Mouse (Mus musculus) myocyte (in vitro differentiated cells): Measurements from ENCODE around the gene Scube3. TPM values are rescaled to one million over a fixed set of nuclear protein-coding genes. Genes with fewer than 3 reads are reported as not detected.

Source experiments
- H3K27me3 ChIP-seq: one replicate; pipeline ENCODE4 v1.6.1; 2011; ENCODE audit not compliant: control insufficient read depth, insufficient read depth, insufficient read length
- H3K36me3 ChIP-seq: one replicate; pipeline ENCODE4 v1.6.1; 2011; ENCODE audit not compliant: control insufficient read depth, insufficient read depth
- H3K4me2 ChIP-seq: one replicate; pipeline ENCODE4 v1.6.1; 2011; ENCODE audit warnings: low read depth, control low read depth
- H3K4me3 ChIP-seq: one replicate; pipeline ENCODE4 v1.5.1; 2011; ENCODE audit warnings: mild to moderate bottlenecking, control low read depth, moderate library complexity
- H3K79me2 ChIP-seq: one replicate; pipeline ENCODE4 v1.6.1; 2011; ENCODE audit not compliant: control insufficient read depth, insufficient read depth
- H3ac ChIP-seq: one replicate; pipeline ENCODE4 v1.6.1; 2011; ENCODE audit not compliant: control insufficient read depth, insufficient read length
- CEBPB ChIP-seq: IDR thresholded peaks from 2 replicates; pipeline ENCODE4 v1.6.1; 2011; ENCODE audit warnings: mild to moderate bottlenecking, moderate library complexity; ENCODE audit not compliant: poor library complexity, insufficient read depth, severe bottlenecking
- E2F4 ChIP-seq: IDR thresholded peaks from one replicate; pipeline ENCODE4 v1.6.1; 2011; ENCODE audit warnings: mild to moderate bottlenecking, control low read depth, moderate library complexity; ENCODE audit not compliant: insufficient read depth
- MAX ChIP-seq: IDR thresholded peaks from one replicate; pipeline ENCODE4 v1.6.1; 2011; ENCODE audit warnings: low read depth, mild to moderate bottlenecking, control low read depth
- MYOD1 ChIP-seq, 3 experiments: IDR thresholded peaks; one replicate each; pipeline ENCODE4 v1.6.1; 2011; ENCODE audit warnings: control low read depth in 2 of 3, low read depth in 2 of 3, mild to moderate bottlenecking in 2 of 3, moderate library complexity in 1 of 3; ENCODE audit not compliant: insufficient read length in 2 of 3, control insufficient read depth in 1 of 3
- MYOG ChIP-seq, 3 experiments: IDR thresholded peaks; one replicate each; pipeline ENCODE4 v1.6.1; 2011; ENCODE audit warnings: control low read depth in 2 of 3, low read depth in 2 of 3, mild to moderate bottlenecking in 2 of 3; ENCODE audit not compliant: insufficient read length in 2 of 3, control insufficient read depth in 1 of 3, insufficient read depth in 1 of 3
- POLR2A ChIP-seq: IDR thresholded peaks from one replicate; pipeline ENCODE4 v1.6.1; 2011; ENCODE audit warnings: low read depth, mild to moderate bottlenecking, control low read depth, moderate library complexity; ENCODE audit not compliant: insufficient read length
- POLR2AphosphoS2 ChIP-seq: IDR thresholded peaks from one replicate; pipeline ENCODE4 v1.6.1; 2011; ENCODE audit warnings: low read depth, control low read depth; ENCODE audit not compliant: insufficient read length
- REST ChIP-seq: IDR thresholded peaks from one replicate; pipeline ENCODE4 v1.6.1; 2011; ENCODE audit warnings: mild to moderate bottlenecking, control low read depth, moderate library complexity; ENCODE audit not compliant: insufficient read depth, insufficient read length
- SRF ChIP-seq: IDR thresholded peaks from one replicate; pipeline ENCODE4 v1.6.1; 2011; ENCODE audit warnings: low read depth; ENCODE audit not compliant: control insufficient read depth, insufficient read length
- TCF12 ChIP-seq: IDR thresholded peaks from one replicate; pipeline ENCODE4 v1.6.1; 2011; ENCODE audit warnings: mild to moderate bottlenecking, control low read depth; ENCODE audit not compliant: poor library complexity, insufficient read depth, severe bottlenecking
- TCF3 ChIP-seq: IDR thresholded peaks from one replicate; pipeline ENCODE4 v1.6.1; 2011; ENCODE audit warnings: low read depth, control low read depth; ENCODE audit not compliant: insufficient read length
- USF1 ChIP-seq: IDR thresholded peaks from one replicate; pipeline ENCODE4 v1.6.1; 2011; ENCODE audit warnings: low read depth, mild to moderate bottlenecking, control low read depth, moderate library complexity
- polyA plus RNA-seq: library from polyadenylated mRNA; unstranded; fragments of >200 nt; fragmentation: generic; extraction: Trizol; gene quantifications from one replicate; pipeline ENCODE4 v1.2.1, GENCODE M21; 2012; ENCODE audit warnings: missing spikeins

The Scube3 gene
- polyA plus RNA-seq, 1 experiment = 0.02 TPM

- Histone ChIP-seq H3ac (no peak overlapping the region), H3K4me2 (no peak overlapping the region), H3K4me3 (no peak overlapping the region), H3K36me3 (no peaks in the 10 kb centered on the region), H3K79me2 (no peaks in the 10 kb centered on the region), H3K27me3 (peaks cover 14% of the 10 kb centered on the region)
- TF ChIP-seq REST (no peak), TCF12 (no peak), POLR2AphosphoS2 (no peak), E2F4 (no peak), CEBPB (no peak), SRF (no peak), MAX (no peak), POLR2A (no peak), USF1 (no peak), TCF3 (no peak), MYOG (IDR thresholded peaks at IDR 0.05; ENCODE audit: control insufficient read depth in 1 of 3, insufficient read depth in 1 of 3, insufficient read length in 2 of 3, low read depth in 2 of 3) (no peak), MYOD1 (IDR thresholded peaks at IDR 0.05; ENCODE audit: control insufficient read depth in 1 of 3, insufficient read length in 2 of 3, low read depth in 2 of 3) (no peak)
Measured at GRCm38 (mm10) chr17:28120460-28120859, 21.5 kb upstream of the Scube3 start.

- Histone ChIP-seq H3K36me3 (no peaks in the 10 kb centered on the region), H3K79me2 (no peaks in the 10 kb centered on the region), H3K27me3 (peaks cover 11% of the 10 kb centered on the region), H3ac (no peak overlapping the region), H3K4me2 (no peak overlapping the region), H3K4me3 (no peak overlapping the region)
- TF ChIP-seq USF1 (no peak), TCF12 (no peak), REST (no peak), MYOD1 (IDR thresholded peaks at IDR 0.05; ENCODE audit: control insufficient read depth in 1 of 3, insufficient read length in 2 of 3, low read depth in 2 of 3) (no peak)
Measured at GRCm38 (mm10) chr17:28122949-28123348, 19.0 kb upstream of the Scube3 start.

GRCm38 (mm10) chr17:28123627-28124026 lies 18.3 kb upstream of the Scube3 start:
- Histone ChIP-seq H3K36me3 (no peaks in the 10 kb centered on the region), H3K4me3 (no peak overlapping the region), H3K27me3 (peaks cover 11% of the 10 kb centered on the region), H3K4me2 (no peak overlapping the region), H3ac (no peak overlapping the region), H3K79me2 (no peaks in the 10 kb centered on the region)
- TF ChIP-seq MAX (no peak), CEBPB (no peak), E2F4 (no peak), TCF3 (no peak), MYOG (IDR thresholded peaks at IDR 0.05; ENCODE audit: control insufficient read depth in 1 of 3, insufficient read depth in 1 of 3, insufficient read length in 2 of 3, low read depth in 2 of 3) (no peak)

- Histone ChIP-seq H3K36me3 (no peaks in the 10 kb centered on the region), H3K27me3 (peaks cover 13% of the 10 kb centered on the region), H3K4me3 (no peak overlapping the region), H3K79me2 (no peaks in the 10 kb centered on the region), H3K4me2 (no peak overlapping the region), H3ac (no peak overlapping the region)
- no peak for TF ChIP-seq POLR2A
Measured at GRCm38 (mm10) chr17:28124368-28124767, 17.6 kb upstream of the Scube3 start.

GRCm38 (mm10) chr17:28129796-28130195 lies 12.1 kb upstream of the Scube3 start:
- Histone ChIP-seq H3K36me3 (no peaks in the 10 kb centered on the region), H3K4me2 (no peak overlapping the region), H3K4me3 (no peak overlapping the region), H3K79me2 (no peaks in the 10 kb centered on the region), H3ac (no peak overlapping the region), H3K27me3 (peaks cover 41% of the 10 kb centered on the region)
- TF ChIP-seq SRF = no peak
- no peak for TF ChIP-seq TCF3
- TF ChIP-seq POLR2AphosphoS2 = no peak
- no peak for TF ChIP-seq MYOG (IDR thresholded peaks at IDR 0.05; ENCODE audit: control insufficient read depth in 1 of 3, insufficient read depth in 1 of 3, insufficient read length in 2 of 3, low read depth in 2 of 3)
- no peak for TF ChIP-seq POLR2A
- TF ChIP-seq MYOD1 (IDR thresholded peaks at IDR 0.05; ENCODE audit: control insufficient read depth in 1 of 3, insufficient read length in 2 of 3, low read depth in 2 of 3) = no peak
- TF ChIP-seq REST = no peak
- TF ChIP-seq USF1 = no peak
- TF ChIP-seq MAX = no peak
- no peak for TF ChIP-seq TCF12
- TF ChIP-seq E2F4 = no peak
- TF ChIP-seq CEBPB = no peak
